Mouse (Mus musculus) kidney, postnatal 25 days (tissue): ENCODE results near the gene Pnkp.
"Not testable (repeated sequence)": the region's sequence is repeated elsewhere in the genome, so short reads cannot be mapped to it uniquely, and the experiment has no call there.

ENCODE experiments used
- DNase-seq, 2 experiments: peaks; one replicate each; pipeline ENCODE4 v3.0.0; 2021; ENCODE audit warnings: mixed read lengths in 2 of 2

Pnkp gene

DNA sequence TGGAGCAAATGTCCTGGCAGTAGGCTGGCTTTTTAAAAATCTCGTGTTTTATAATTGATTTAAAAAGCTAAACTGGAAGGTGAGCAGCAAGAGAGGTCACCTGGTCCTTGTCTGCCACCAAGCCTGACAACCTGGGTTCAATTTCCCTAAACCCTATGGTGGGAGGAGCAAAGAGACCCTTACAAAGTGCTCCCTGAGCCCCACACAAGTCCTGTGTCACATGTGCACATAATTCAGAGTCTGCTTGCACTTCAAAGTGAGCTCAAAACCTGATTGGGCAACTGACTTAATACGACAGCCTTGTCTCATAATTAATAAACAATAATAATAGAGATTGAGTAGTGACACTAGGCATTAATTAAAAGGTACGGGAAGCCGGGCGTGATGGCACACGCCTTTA, 13.7 kb downstream of the Pnkp start:
- no peak for DNase-seq

DNA sequence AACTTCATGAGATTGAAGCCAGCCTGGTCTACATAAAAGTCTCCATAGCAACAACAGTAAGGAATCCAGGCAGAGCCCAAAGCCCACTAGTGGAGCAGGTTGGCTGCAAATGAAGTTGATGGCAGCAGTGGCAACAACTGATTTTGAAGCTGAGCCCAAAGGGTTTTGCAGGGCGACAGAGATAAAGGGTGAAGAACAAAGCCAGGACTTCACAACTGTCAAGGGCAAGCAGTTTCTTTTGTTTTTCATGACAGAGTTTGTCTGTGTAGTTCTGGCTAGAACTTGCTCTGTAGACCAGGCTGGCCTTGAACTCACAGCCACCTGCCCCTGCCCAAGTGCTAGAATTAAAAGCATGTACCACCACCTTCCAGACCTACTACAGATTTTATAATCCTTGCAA, 14.2 kb downstream of the Pnkp start:
- no peak for DNase-seq

DNA sequence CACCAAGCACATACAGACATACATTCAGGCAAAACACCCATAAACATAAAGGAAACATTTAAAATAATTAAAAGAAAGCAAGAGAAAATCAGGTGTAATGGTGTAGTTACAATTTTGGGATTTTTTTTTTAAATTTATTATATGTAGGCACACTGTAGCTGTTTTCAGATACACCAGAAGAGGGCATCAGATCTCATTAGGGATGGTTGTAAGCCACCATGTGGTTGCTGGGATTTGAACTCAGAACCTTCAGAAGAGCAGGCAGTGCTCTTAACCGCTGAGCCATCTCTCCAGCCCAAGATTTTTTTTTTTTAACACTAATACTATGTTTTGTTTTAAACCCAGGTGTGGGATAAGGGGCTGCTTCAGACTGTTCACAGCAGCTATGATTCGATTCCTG, 14.8 kb downstream of the Pnkp start:
- not testable (repeated sequence) for DNase-seq

DNA sequence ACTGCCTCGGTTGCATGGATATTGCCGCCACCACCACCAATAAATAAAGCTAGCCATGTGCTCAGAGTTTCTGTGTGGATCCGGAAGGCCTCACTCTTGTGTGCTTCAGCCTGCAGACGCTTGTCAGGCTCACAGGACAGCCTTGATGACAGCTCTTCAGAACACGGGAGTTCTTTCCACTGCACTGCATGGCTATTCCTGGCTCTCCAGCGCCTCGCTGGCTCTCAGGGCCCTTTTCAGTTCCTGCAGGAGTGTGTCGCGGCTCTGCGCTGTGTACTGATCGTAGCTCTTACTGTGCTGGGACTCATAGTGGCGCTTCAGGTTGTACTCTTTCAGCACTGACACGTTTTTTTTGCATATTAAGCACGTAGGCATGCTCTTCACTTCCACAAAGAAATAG, 20.9 kb downstream of the Pnkp start:
- no peak for DNase-seq

DNA sequence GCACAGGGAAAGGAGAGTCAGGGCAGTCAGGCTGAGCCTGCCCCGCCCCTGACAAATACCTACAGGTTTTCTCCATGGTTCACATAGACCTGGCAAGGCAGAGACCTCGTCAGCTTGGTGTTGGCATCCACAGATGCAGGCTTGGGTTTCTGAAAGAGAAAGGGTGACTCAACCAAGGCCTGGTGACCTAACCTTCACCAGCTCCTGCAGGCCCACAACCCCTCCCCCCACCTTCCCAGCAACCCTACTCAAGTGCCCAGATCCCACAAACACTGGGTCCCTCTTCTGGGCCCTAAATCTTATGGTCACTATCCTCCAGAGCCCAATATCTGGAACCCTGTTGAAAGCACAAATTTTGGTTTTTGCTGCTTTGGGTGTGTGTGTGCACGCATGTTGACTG, 26.1 kb downstream of the Pnkp start:
- DNase-seq = no peak

DNA sequence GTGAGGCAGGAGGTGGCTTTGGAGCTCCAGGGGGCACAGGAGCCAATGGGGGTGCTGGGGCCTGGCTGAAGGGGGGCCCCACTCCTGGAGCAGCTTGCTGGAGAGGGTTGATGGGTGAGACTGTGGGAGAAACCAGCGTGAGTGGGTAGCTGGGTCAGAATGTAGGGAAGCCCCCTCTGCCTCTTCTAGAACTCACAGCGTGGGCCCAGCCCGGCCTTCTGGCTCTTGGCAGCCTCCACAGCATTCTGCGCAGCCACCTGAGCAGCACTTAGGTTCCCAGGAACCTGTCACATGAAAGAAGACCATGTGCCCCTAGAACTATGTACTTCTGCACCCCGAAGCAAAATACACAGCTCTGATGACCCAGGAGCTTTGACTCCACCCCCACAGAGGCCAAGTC, 27.7 kb downstream of the Pnkp start:
- no peak for DNase-seq

DNA sequence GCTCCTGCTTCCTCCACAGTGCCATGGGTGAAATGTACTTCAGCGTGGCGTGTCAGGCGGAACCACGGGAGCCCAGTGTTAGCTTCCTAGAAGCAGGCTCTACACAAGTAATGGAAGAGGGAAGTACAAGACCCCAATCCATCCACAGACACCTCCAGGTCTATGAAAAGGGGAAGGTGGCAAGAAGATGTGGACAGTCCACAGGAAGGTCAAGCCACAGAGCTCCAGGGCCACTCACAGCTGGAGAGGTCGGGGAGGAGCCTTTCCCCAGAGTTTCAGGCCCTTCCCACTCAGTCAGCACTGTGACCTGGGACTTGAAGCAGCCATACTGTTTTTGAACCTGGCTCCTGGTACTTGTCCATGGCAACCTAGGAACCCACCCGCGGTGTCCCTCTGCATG, 30.0 kb downstream of the Pnkp start:
- DNase-seq = no peak

DNA sequence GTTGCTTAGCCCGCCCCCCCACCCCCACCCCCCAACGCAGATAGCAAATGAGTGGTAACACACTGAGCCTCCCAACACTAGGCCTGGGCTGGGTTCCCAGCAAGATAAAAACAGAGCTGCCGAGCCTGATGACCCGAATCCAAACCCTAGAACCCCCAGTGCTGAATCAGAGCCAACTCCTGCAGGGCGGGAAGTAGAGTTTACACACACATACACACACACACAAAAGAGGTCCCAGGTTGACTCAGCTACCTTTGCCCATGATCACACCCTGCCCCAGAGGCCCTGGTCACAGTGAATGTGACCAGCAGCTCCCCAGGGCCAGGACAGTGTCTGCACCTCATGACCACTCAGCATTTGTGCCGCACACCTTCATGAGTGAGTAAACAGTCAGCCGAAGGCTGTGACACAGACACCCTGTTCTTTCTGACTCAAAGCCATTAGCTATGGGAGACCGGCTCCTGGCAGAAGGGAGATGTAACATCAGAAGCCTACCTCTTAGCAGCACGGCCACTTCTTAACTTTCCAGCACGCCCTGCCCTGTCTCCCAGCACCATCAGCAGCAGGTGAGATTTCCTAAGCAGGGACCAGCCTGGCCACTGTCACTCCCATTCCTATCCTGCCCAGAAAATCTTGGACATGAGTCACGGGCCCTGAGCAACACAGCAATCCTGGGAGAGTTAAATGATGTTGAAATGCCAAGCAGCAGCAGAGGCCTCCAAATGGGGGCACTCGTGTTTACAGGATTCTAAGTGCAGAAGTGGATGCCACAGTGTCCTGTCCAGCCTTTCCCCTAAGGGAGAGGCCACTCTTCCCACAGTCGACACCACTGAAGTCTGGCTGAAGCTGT, 31.5 kb downstream of the Pnkp start:
- DNase-seq = no peak

DNA sequence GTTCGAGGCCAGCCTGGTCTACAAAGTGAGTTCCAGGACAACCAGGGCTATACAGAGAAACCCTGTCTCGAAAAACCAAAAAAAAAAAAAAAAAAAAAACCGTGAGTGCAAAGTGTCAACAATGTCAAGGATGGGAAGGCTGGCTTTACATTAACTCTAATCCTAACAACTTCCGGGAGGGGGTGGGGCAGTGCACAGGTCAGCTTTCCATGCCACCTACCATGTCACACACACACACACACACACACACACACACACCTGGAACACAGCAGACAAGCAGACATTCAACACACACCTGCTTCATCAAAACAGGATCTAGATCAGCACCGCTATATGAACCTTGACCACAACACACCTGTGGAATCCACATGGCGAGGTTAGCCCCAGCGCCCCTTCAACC, 33.2 kb downstream of the Pnkp start:
- DNase-seq = peak in 1 of 2 experiments; percentile 49

DNA sequence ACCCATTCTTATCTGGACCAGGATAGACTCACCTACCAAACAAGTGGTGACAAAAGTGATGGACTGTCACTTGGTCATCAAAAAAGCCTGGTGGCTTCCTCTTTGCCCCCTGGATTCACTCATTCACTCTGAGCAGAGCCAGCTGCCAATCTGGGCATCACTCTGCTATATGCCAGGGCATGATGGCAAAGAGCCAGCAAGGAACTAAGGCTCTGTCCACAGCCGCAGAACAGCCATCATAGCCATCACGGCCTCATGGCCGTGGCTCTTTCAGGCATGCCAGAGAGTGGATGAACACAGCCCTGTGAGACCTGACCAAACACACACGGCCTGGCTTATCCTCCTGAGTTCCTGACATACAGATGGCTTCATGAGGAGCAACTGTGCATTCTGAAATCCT, 33.8 kb downstream of the Pnkp start:
- peak in 1 of 2 experiments; percentile 46 for DNase-seq

DNA sequence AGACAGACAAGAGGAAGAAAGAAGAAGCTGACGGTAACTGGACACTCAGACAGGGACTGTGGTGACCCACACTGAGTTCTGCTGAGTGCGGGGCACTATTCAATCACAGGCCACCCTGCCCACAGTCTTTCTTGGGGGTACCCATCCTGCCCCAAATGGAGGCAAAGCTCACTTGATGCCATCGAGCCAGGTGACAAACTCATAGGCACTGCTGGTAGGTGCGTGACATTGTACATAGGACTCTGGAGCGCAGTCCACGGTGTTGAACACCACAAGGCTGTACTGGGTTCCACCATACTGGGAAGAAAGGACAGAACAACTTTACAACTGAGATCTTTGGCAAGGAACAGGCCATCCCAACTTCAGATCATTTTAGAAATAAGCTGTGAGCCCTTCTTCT, 34.7 kb downstream of the Pnkp start:
- DNase-seq = peak in 1 of 2 experiments; percentile 38

DNA sequence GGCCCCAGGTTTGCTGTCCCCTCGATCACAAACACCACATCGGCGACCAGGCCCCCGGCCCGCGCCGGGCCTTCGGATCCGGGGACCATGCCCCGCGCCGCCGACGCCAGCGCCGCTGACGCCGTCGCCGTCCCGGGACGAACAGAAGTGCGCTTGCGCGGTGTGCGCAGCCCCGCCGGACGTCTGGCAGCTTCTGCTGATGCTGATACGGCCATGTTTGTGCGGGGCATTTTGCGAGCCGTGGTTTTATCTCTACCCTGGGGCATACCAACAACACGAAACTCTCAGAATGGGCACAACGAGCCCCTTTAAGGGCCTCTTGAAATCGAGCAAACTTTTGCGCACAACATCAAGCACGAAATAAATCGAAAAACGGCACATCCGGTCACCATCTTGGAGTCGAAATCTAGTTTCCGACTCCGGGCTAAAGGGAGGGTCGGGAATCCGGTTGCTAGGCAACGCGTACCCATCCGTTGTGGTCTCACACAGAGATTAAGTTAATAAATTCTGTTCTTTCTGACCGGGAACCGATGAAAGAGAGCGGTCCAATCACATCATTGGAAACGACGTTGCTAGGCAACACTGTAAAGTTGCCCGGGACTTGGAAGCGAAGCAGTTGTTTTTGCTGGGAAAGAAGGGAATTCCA, 35.5 kb downstream of the Pnkp start, which contains the start of gene Med25:
Med25 (minus strand) TSS at position 437 of the 646 bp plus-strand sequence.
- peak; percentile 96 for DNase-seq

DNA sequence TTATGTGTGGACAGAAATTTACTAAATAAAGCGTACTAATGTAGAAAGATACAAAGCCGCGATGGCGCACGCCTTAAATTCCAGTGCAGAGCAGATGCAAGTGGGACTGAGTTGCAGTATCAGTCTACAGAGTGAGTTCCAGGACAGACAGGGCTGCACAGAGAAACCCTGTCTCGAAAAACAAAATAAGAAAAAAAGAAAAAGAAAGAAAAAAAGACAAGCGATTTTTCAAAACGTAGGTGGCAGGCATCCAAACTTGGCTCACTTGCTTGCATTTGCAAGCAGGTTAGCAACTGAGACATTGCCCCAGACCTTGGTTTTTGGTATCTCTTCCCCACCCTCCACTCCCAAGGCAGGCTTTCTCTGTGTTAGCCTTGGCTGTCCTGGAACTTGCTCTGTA, 36.3 kb downstream of the Pnkp start:
- no peak for DNase-seq

DNA sequence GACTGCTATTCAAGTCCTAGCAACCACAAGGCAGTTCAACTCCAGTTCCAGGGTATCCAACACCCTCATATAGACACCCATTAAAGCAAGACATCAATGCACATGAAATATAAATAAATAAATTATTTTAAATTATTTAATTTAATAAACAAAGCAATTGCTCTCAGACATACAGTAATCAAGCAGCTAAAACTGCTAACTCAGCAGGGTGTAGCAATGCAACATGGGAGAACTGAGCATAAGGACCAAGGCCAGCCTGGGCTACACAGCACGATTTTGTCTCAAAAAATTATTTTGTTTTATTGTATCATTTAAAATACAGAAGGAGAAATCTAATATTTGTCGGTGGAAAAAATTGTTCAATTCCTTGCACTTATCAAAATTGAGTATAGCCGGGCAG, 37.2 kb downstream of the Pnkp start:
- DNase-seq = no peak

DNA sequence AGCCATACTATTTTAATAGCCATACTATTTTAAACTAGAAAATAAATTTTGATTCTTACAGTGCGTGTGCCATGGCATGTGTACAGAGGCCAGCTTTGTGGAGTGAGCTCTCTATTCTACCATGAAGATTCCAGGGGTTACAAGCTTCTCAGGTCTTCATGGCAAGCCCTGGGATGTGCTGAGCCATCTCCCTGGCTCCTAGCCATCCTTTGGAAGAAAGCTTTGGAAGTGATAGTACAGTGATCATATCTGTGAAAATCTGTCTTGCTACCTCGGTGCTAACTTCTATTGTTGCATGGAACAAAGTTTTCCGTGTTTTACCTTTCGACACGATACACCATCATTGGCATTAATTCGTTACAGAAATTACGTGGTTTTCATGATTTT, 38.3 kb downstream of the Pnkp start:
- no peak for DNase-seq

DNA sequence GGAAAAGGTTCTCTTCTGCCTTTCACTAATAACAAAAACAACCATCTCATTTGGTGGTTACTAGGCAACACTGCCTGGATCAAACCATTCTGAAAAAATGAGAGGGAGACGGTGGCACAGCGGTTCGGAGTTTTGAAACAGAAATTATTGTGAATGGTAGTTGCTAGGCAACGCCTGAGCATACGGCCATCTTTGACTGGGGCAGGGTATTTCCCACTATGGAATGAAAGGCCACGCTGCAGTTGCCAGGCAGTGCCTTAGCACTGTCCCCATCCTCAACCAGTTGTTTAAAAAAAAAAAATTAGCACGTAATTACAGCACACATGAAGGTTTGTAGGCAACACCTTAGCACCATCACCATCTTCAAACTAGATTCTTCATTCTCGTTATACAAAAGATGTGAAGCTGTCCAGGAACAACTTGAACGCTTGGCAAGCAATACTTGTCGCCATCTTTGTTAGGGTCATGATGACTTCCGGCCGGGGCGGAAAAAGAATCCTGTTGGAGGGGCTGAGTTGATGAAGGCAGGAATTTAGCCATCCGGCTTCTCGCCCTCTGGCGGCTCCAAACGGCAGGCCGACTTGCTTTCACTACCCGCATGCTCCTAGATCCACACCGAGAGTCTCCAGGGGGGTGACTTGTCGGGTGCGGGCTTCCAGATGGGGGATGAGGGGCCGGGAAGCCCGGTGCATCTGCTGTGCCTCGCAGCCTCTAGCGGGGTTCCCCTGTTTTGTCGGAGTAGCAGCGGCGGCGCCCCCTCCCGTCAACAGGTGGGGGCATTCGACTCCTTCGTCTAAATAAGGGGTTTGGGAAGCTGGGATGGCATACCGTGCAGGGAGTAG, 38.9 kb downstream of the Pnkp start, which contains the start of gene Fuz:
Fuz (plus strand) TSS at position 487 of the 842 bp plus-strand sequence.
- peak; percentile 93 to 95 for DNase-seq

DNA sequence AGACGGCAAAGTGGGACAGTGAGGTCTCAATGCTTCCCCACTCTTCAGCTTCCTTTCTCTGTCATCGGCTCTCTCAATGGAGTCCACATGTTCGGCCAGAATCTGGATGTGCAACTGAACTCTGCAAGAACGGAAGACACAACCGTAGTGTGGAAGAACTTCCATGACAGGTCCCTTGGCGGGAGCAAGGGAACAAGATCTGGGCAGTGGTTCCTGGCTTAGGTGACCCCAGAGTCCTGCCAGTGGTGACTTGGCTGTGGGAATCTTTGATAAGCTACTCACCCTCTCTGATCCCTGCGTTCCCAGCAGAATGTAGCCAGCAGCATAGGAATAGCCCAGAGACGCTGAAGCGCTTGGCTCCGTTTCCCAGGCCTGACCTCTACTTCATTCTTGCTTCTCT, 39.6 kb downstream of the Pnkp start:
- DNase-seq = no peak

DNA sequence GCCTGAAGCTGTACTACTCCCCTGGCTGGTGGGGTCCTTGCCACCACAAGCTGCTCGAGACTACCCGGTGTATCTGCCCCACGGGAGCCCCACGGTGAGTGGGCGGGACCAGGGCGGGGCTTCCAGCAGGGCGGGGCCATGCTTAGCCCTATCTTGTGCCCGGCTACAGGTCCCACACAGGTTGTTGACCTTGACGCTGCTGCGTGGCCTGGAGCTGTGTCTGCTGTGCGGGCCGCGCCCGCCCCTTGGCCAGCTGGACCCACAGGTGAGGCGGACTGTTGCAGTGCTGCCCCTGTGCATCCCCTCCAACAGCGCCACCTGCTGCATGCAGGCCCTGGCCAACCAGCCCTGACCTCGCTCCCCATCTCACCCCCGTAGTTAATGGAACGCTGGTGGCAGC, 41.7 kb downstream of the Pnkp start:
- peak; percentile 45 to 81 for DNase-seq

DNA sequence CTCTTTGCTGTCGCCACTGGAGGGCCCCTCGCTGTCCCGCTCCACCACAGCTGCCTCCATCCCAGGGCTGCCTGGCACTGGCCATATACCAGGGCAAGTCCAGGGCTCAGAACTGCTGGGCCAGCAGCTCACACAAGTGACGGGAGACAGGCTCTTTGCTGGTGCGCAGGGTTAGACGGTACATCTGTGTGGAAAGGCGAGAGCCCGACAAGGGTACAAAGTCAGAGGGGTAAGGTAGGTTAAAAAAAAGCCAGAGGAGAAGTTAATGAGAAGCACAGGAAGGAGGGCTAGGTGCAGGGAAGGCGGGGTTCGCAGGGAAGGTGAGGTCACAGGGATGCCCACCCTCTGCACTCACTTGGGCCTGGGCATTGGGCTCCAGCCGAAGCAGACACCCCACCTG, 43.7 kb downstream of the Pnkp start:
- peak in 1 of 2 experiments; percentile 66 for DNase-seq

DNA sequence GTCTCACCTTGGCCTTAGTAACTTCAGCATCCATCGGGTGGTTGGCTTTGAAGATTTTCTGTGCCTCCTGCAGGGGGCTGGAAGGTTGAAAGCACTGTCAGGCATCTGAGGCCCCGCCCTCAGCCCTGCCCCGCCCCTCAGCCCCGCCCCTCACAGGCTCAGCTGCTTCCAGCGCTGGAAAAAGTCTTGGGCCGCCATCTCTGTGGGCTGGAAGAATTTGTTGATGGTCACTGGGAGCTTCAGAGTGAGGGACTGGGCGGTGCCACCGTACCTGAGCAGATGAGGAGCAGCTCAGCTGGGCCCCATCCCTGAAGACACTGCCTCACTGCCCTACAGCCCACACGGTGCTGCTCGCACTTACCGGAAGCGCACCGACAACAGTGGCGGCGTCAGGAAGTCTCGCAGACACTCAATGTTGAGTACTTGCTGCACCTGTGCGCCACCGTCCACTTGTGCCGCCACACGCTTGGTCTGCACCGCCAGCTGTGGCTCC, 44.3 kb downstream of the Pnkp start:
- DNase-seq = peak; percentile 43 to 68

DNA sequence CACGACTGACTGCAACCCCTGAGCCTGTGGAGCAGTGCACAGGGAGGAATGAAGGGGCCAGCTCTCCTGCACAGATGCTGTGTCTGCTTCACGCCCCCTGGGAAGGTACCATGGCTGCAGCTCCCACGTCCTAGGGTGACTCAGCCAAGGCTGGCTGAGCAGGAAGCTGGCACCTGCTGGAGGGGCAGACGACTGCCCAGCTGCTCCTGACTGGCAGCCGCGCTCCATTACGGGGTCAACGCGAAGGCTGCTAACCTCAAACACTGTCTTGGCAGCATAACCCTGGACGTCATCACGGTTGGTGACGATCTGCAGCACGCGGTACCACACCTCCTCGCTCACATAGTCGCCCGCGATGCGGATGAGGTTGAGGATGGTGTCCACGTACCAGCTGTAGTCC, 48.5 kb downstream of the Pnkp start:
- DNase-seq = peak in 1 of 2 experiments; percentile 35

DNA sequence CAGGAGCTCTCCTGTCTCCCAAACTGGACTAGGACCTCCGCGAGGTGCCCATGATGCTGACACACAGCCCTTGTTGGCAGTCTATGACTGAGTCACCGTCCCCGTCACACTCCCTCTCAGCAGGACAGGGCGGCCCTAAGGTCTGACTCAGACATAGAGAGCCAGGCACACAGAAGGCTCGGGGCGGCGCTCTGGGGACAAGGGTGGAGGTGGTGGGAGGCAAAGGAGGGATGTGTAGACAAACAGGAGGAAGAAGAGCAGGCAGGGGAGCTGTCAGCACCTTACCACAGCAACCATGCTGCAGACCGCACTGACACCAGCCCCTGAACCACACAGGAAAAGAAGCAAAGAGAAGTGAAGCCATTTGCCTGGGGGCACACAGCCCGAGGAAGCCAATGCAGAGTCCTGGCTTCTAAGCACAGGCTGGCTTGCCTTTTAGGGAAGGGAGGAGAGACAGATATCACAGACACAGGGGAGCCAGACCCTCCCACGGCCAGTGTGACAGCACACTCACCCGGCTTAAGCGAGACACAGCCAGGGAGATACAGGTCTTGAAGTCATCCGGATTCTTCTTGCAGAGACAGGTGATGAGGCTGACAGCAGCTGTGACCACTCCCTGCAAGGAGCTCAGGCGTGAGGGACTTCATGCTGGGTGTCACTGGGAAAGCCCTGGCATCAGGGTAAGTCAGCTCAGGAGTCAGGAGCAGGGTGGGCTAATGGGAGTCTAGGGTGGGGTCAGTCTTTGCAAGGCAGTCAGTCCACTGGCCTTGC, 52.0 kb downstream of the Pnkp start:
- DNase-seq = peak in 1 of 2 experiments; percentile 33
